ENCODE assay signal across 11 mouse cellular contexts in the genomic region with DNA sequence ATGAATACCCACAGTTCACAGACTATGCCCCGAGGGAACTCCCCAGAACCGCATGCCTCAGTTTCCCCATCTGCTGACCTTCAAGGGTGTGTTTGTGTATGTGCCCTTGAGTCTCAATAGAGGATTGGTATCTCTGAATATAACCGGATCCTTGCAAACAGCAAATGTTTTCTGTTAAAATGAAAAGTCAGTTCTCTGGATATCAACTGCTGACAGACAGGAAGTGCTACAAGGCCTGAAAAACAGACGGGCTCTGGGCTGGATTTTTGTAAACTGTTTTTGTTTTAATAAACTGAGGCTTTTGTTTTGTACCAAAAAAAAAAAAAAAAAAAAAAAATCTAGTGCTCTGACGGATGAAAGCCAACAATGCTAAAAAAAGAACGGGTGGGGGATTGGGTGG.
DNase-seq lines count a peak whose midpoint lies in the region; ATAC-seq and TF ChIP-seq lines count a peak whose summit lies in the region.
"Had no signal": no experiment of that assay in that cellular context is flagged by ENCODE, and none has a peak within 500 bp of the region (broad histone marks: within the 10 kb centered on the region; RNA-seq: fewer than 3 reads in every experiment).

No protein-coding gene starts in this region.

- 27% methylated on average over 6 of the region's 6 CpGs for WGBS in heart, embryonic 12.5 days
- 33% methylated on average over 6 of the region's 6 CpGs for WGBS in kidney, postnatal 0 days
- WGBS in stomach, embryonic 16.5 days: 35% methylated on average over 6 of the region's 6 CpGs
- WGBS in stomach, postnatal 0 days: 44% methylated on average over 6 of the region's 6 CpGs

- H3K27ac ChIP-seq in heart, embryonic 12.5 days (ENCODE audit: poor library complexity, severe bottlenecking): peak overlapping the region; percentile 69
- peak overlapping the region; percentile 77 for H3K27ac ChIP-seq in kidney, postnatal 0 days
- 0 out of 2 replicates have a peak overlapping the region, but pooled peaks have one; percentile 17 for H3K27ac ChIP-seq in stomach, embryonic 16.5 days (ENCODE audit: low read length)
- no peak overlapping the region for H3K27ac ChIP-seq in stomach, postnatal 0 days (replicated peaks)
- H3K27ac ChIP-seq: limb, embryonic 10.5 days; neural tube, embryonic 15.5 days had no signal

- no peak for TF ChIP-seq EP300 in stomach, postnatal 0 days (optimal IDR thresholded peaks at IDR 0.05)

- no peak for DNase-seq in heart, adult 18-20 months
- peak; percentile 63 for DNase-seq in kidney, postnatal 0 days (ENCODE audit: low spot score)
- DNase-seq in kidney, adult 11 months: no peak
- DNase-seq in stomach, postnatal 0 days (ENCODE audit: low spot score): no peak
- no peak for DNase-seq in cerebellum, postnatal 10 days
- DNase-seq: adrenal gland, postnatal 25 days had no signal

- TF ChIP-seq CTCF in kidney, postnatal 0 days (IDR thresholded peaks at IDR 0.05; ENCODE audit: low read depth): no peak
- no peak for TF ChIP-seq CTCF in stomach, postnatal 0 days (IDR thresholded peaks at IDR 0.05; ENCODE audit: low read depth)

- H3K4me2 ChIP-seq in heart, embryonic 12.5 days: no peak overlapping the region
- no peak overlapping the region for H3K4me2 ChIP-seq in kidney, postnatal 0 days (ENCODE audit: low read length)
- H3K4me2 ChIP-seq in stomach, embryonic 16.5 days (ENCODE audit: low read depth, low read length): no peak overlapping the region
- H3K4me2 ChIP-seq in stomach, postnatal 0 days (replicated peaks; ENCODE audit: low read depth): no peak overlapping the region
- H3K4me2 ChIP-seq: neural tube, embryonic 15.5 days had no signal

- peaks cover 95% of the 10 kb centered on the region for H3K4me1 ChIP-seq in heart, embryonic 12.5 days (replicated peaks)
- H3K4me1 ChIP-seq in kidney, postnatal 0 days (replicated peaks; ENCODE audit: insufficient read depth, low read length): peaks cover 84% of the 10 kb centered on the region
- peaks cover 69% of the 10 kb centered on the region for H3K4me1 ChIP-seq in stomach, embryonic 16.5 days (ENCODE audit: control insufficient read depth, insufficient read depth, low read length)
- peaks cover 14% of the 10 kb centered on the region for H3K4me1 ChIP-seq in stomach, postnatal 0 days (replicated peaks; ENCODE audit: control insufficient read depth, insufficient read depth)

- H3K27me3 ChIP-seq in heart, embryonic 12.5 days (replicated peaks): no peaks in the 10 kb centered on the region
- no peaks in the 10 kb centered on the region for H3K27me3 ChIP-seq in kidney, postnatal 0 days (ENCODE audit: insufficient read depth, low read length)
- no peaks in the 10 kb centered on the region for H3K27me3 ChIP-seq in stomach, embryonic 16.5 days (ENCODE audit: control insufficient read depth, insufficient read depth, low read length)
- no peaks in the 10 kb centered on the region for H3K27me3 ChIP-seq in stomach, postnatal 0 days (ENCODE audit: control insufficient read depth, insufficient read depth, low read length)
- H3K27me3 ChIP-seq: neural tube, embryonic 15.5 days had no signal

- H3K4me3 ChIP-seq in heart, embryonic 12.5 days: no peak overlapping the region
- H3K4me3 ChIP-seq in kidney, postnatal 0 days (replicated peaks; ENCODE audit: low read depth, low read length): no peak overlapping the region
- H3K4me3 ChIP-seq in stomach, embryonic 16.5 days (replicated peaks; ENCODE audit: low read length): no peak overlapping the region
- no peak overlapping the region for H3K4me3 ChIP-seq in stomach, postnatal 0 days (ENCODE audit: low read depth, low read length)
- H3K4me3 ChIP-seq: erythroblast, embryonic 14.5 days; limb, embryonic 10.5 days; neural tube, embryonic 15.5 days had no signal

- H3K36me3 ChIP-seq in heart, embryonic 12.5 days: no peaks in the 10 kb centered on the region
- H3K36me3 ChIP-seq in kidney, postnatal 0 days (ENCODE audit: insufficient read depth, low read length): no peaks in the 10 kb centered on the region
- no peaks in the 10 kb centered on the region for H3K36me3 ChIP-seq in stomach, embryonic 16.5 days (ENCODE audit: control insufficient read depth, insufficient read depth, low read length)
- H3K36me3 ChIP-seq in stomach, postnatal 0 days (ENCODE audit: control insufficient read depth, insufficient read depth, low read length): no peaks in the 10 kb centered on the region
- H3K36me3 ChIP-seq: neural tube, embryonic 15.5 days had no signal

- no peak for ATAC-seq in heart, embryonic 12.5 days (ENCODE audit: insufficient number of reproducible peaks, low FRiP score)
- no peak for ATAC-seq in kidney, postnatal 0 days (replicated peaks; ENCODE audit: low FRiP score, low read depth)
- no peak for ATAC-seq in stomach, embryonic 16.5 days (ENCODE audit: insufficient read depth, low FRiP score)
- ATAC-seq in stomach, postnatal 0 days (ENCODE audit: low FRiP score, low TSS enrichment): no peak

- peak overlapping the region; percentile 43; the same call in 1 of the 2 replicates for H3K9ac ChIP-seq in heart, embryonic 12.5 days
- H3K9ac ChIP-seq in kidney, postnatal 0 days (ENCODE audit: low read depth, low read length): no peak overlapping the region
- 0 out of 2 replicates have a peak overlapping the region, but pooled peaks have one; percentile 29 for H3K9ac ChIP-seq in stomach, embryonic 16.5 days (ENCODE audit: low read length)
- H3K9ac ChIP-seq in stomach, postnatal 0 days (ENCODE audit: low read length): no peak overlapping the region
- H3K9ac ChIP-seq: neural tube, embryonic 15.5 days had no signal

- H3K9me3 ChIP-seq in heart, embryonic 12.5 days (replicated peaks): no peaks in the 10 kb centered on the region
- H3K9me3 ChIP-seq in kidney, postnatal 0 days (replicated peaks; ENCODE audit: low read length): no peaks in the 10 kb centered on the region
- H3K9me3 ChIP-seq in stomach, embryonic 16.5 days (replicated peaks; ENCODE audit: control insufficient read depth, low read length): no peaks in the 10 kb centered on the region
- no peaks in the 10 kb centered on the region for H3K9me3 ChIP-seq in stomach, postnatal 0 days (ENCODE audit: control insufficient read depth, low read length)
- H3K9me3 ChIP-seq: limb, embryonic 10.5 days; neural tube, embryonic 15.5 days had no signal

Comparison
In these comparisons a context has a peak if more than half of its experiments do, and no peak if none do; other contexts are left out.
1. H3K9ac ChIP-seq: peak in heart, embryonic 12.5 days (single experiment) and stomach, embryonic 16.5 days (single experiment); none in kidney, postnatal 0 days (single experiment) and stomach, postnatal 0 days (single experiment).